Mouse (Mus musculus) heart, postnatal 0 days (tissue): Measurements from ENCODE around the gene Cd55b.
"Not testable (repeated sequence)": the region's sequence is repeated elsewhere in the genome, so short reads cannot be mapped to it uniquely, and the experiment has no call there.

ENCODE experiments used
- CTCF ChIP-seq: IDR thresholded peaks from 2 replicates; pipeline ENCODE4 v1.5.1; 2016; ENCODE audit warnings: antibody characterized with exemption, control low read depth, low read depth
- EP300 ChIP-seq: IDR thresholded peaks from 2 replicates; pipeline ENCODE4 v1.6.1; 2016; ENCODE audit warnings: antibody characterized with exemption, low read depth

- not testable (repeated sequence) for TF ChIP-seq CTCF, EP300
Measured at GRCm38 (mm10) chr1:130387282-130387681, 35.5 kb downstream of the Cd55b start.
